Mouse (Mus musculus) embryo, embryonic 10.5 days (tissue): ENCODE results near the gene Ppme1.
A peak's percentile ranks its signal among the peaks of the same experiment; 100 is the strongest.

Source experiments
- DNase-seq: peaks from one replicate; pipeline ENCODE4 v3.0.0-alpha.2; 2015; ENCODE audit warnings: low spot score

The Ppme1 gene

DNA sequence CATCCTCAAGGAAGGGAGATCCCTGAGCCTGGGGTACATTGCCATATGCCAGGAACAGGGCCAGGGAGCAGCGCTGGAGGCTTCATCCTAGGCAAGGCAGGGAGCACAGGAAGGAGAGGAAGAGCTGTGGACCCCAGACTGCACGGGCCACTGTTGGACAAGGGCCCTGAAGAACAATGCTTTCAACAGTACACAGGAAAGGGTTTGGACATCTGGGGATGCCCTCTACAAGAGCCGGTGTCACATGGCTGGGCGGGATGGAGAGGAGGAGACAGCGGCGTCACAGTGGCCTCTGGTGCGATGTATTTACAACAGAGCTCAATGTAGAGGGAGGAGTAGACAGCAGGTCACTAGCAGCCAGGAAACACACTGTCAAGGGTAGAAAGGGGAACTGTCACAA is 44.6 kb downstream of the Ppme1 start:
- DNase-seq = no peak

DNA sequence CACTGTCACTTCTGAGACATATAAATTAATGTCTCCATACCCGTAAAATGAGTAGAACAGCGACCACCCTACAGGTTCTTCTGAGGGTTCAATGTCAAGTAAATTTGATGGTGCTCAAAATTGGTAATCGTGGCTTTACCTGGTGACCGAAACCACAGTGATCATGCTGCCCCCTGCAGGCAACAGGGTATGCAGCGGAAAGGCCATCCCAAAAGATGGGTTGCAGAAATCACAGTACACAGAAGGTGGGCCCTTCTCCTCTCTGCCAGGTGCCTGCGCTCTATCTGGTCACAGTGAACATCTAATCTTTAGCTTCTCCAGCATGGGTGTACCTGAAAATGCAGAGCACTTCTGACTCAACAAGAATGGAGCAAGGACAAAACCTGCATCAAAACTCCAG is 46.6 kb downstream of the Ppme1 start:
- peak; percentile 34 for DNase-seq

DNA sequence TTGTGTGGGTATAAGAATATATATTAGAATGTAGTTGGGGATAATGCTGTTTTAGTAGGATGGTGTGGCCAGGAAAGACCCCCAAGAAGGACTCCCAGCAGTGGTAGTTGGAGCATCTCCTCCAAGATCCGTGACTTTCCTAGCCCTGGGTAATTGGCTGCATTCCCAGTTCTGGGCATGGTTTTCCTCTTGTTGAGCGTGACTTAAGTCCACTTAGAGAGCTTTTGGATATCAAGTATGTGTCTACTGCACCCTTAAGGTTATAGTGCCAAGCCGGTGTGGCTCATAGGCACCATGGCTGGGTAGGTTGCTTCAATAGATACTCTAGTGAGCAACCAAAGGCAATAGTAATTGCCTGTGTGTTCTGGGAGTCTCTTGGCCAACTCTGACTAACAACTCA is 48.4 kb downstream of the Ppme1 start:
- no peak for DNase-seq

DNA sequence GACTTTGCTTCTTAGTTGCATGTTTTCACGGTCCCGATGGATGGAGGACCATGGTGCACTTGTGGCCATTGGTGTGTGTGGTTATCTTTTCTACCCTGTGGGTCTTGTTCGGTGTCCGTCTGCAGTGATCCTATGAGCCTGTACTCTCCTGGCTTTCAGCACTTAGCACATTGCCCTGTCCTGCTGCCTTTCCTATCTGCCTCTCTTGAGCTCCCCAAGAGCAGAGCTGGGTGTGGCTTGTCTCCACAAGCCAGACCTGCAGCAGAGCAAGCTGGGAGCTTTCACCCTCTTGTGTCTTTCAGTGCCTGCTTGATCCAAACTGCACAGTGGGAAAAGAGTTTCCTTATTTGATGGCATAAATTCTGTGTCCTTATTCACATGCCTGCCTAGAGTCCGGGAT is 54.6 kb downstream of the Ppme1 start:
- no peak for DNase-seq

DNA sequence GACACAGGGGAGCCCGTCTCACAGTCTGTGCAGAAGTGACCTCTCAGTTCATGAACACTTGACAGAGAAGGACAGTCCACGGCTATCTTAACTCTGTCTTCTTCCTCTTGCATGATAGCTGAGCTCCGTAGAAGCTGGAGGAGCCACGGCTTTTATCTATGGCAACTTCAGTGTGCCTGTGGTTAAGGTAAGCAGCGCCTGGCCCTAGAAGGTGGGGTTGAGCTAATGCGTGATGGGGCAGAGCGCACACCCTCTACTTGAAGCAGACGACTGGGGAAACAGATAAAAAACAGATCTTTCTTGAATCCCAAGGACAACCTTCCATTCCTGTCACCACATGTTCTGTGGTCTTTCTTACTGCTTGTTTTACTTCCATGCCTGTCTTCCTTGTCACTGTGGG is 55.2 kb downstream of the Ppme1 start:
- DNase-seq = no peak

DNA sequence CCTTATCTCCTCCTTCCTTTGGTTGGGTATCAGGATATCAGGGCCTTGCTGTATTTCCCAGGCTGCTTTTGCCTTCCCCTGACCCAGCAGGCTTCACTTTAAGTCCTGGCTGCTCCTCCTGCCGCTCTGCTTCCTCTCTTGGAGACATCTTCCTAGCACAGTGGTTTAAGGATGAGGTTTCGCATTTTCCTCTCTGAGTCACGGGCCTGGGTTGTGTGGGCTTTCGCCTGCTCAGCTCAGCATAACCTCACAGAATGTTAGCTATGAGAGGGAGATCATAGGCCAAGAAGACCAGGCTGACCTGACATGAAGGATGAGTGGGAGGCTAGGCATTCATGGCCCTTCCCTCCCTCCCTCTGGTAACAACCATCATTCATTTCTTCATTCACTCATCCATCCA is 59.4 kb downstream of the Ppme1 start:
- DNase-seq = no peak

DNA sequence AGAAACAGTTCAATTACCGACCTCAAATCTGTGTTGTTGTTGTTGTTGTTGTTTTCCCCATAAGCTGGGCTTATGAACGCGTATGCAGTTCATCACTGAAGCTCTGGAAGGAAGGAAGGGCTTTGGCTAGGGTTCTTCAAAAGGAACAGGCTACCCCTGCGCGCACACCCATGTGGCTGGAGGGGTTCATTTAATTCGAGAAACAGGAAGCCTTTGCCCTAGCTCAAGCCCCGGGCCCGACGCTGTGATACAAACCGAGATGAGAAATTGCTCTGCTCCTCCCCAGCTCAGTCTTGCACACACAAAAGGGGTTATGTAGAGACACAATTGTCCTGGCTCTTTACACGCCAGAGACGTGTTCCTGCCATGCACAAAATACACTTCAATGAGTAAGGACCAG is 61.8 kb downstream of the Ppme1 start:
- no peak for DNase-seq

DNA sequence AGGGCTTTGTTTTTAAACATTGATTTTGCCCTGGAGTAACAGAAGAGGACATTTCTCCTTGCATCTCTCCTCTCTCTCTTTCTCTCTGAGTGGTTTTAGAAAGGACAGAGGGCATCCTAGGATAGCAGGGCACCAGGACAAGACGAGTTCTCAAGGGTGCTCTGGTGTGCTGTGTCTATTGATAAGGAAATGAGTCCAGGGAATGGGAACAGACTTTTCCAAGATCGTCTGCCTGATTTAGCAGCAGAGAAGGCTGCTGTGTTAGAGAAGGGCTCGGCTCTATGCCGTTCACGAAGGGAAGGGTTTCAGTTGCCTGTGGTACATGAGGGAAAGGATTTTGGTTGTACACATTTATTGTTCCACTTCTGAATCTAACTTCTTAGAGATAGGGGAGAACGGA is 62.4 kb downstream of the Ppme1 start:
- DNase-seq = no peak

DNA sequence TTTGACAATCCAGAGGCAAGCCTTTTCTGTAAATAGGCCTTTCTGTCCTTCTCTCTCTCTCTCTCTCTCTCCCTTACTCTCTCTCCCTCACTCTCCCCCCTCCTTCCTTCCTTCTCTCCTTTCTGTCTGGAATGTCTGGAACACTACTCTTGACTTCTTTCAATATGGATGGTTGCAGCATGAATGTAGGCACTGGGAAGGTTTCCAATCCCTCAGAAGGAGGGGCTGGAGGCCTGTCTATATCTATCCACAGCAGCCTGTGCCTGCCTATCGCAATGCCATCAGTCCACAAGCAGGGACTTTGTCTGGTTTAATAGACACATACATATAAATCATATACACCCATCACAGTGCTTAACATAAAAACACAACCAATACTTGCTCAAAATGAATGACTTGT is 62.9 kb downstream of the Ppme1 start:
- no peak for DNase-seq

DNA sequence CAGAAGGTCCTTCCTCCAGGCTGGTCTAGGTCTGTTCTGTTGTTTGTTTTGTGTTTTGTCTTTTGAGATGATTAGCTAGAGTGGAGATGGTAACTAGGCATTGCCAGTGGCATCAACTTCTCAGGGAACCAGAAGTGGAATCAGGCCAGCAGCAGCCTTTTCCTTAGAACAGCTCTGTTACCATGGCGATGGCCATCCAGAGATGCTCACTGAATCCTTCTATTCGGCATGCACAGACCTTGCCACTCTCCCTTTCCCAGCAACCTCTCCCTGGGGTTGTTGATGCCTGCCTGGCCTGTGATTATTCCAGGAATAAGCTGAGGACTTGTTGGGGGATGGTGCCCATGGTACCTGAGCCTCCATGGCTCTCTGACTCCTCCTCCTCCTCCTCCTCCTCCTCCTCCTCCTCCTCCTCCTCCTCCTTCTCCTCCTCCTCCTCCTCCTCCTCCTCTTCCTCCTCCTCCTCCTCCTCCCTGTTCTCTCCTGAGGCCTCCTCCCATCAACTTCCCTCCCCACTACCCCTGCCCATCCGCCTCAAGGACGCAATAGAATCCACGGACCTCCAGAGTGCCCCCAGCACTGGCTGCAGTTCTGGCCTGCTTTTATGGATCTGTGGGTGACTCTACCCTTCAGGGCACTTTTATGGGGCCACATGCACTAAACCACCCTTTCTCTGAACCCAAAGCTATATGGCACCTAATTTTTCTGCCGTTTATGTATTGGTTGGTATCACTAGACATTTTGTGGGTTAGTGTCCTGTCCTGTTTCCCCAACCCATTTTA is 64.0 kb downstream of the Ppme1 start:
- DNase-seq = peak; percentile 59

DNA sequence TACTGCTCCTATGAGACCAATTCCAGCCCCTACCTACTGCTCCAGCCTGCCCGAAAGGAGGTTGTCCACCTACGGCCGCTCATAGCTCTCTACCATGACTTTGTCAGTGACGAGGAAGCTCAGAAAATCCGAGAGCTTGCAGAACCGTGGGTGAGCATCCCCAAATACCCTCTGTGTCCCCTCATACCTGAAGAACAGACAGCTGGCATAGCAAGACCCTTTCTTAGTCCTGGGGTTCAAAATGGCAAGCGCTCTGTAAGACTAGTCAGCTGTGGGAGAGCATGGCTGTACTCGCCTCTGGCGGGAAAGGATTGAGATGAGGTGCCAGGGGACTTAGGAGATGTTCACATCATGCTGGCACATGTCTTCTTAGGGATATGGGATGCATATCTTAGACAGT is 66.2 kb downstream of the Ppme1 start:
- DNase-seq = no peak

DNA sequence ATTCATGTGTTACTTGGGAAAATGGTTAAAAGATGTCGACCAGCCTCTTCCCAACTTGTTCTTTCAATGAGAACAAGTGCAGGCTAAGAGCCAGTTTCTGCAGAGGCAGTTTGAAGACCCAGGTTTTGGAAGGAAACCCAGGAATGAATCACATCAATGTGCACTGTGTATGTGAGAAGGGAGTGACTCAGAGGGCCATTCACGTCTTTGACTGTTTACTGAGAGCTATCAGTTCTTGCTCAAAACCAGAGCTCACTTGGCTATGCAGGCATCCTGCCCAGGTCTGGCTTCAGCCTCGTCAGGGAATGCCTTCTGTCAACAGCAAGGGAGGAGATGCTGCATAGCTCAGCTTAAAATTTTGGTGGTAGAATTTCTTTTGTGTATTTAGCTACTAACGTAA is 69.8 kb downstream of the Ppme1 start:
- DNase-seq = no peak

DNA sequence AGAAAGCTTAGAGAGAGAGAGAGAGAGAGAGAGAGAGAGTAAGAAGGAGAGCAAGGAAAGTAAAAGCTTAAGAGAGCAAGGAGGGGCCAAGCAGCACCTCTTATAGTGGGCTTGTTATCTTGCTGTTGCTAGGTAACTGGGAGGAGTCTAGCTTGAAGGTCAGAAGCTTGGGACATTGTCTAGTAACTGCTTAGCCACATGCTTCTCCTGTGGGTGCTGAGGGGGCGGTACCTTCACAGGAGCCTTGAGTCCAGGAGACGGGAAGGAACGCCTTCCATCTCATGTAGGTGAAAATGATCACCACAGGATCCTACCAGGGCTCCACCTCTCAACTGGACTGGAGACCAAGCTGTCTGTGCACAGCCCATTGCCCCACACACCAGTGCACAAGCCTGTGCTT is 70.7 kb downstream of the Ppme1 start:
- DNase-seq = no peak

DNA sequence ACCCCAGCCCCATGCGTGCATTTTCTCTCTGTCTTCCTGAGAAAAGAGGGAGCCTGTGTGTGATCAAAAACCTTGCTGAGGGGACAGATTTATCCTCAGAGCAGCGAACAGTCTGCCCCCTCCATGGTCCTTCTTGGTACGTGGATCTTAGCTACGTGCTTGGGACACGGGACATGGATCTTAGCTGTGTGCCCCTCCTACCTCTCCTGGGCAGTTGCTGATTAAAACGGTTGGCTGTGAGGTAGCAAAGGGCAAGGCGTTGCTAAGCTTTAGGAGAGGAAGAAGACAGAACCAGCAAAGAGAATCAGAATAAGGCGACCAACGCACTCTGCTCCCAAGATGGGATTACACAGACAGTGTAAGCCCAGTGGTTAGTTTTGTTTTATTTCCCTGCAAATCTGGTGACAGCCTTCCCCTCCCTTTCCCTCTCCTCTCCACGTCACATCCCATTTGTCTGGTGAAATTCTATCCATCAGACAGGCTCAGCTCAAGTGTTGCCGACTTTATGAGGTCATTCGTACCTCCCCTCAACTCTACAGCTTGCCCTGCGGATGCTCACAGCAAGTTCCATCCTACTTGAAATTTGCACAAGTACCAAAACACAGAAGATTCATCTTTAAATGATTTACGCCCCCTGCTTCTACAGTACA is 73.1 kb downstream of the Ppme1 start:
- peak; percentile 46 for DNase-seq

DNA sequence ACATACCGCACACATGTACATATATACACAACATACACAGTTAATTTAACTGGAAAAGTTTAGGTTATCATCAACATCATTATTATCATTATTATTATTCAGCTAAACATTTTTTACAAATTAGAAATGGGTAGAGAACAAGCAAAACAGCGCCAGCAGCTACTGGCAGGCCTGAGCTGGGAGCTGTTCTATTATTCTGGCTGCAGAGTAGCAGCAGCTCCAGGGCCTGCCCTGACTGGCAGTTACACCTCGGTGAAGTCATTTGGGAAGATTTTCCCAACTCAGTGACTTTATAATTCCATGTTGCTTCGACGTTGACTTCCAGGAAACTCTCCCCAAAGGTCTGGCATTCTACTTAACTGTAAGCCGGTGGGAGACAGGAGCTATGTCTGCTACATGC is 75.4 kb downstream of the Ppme1 start:
- no peak for DNase-seq

DNA sequence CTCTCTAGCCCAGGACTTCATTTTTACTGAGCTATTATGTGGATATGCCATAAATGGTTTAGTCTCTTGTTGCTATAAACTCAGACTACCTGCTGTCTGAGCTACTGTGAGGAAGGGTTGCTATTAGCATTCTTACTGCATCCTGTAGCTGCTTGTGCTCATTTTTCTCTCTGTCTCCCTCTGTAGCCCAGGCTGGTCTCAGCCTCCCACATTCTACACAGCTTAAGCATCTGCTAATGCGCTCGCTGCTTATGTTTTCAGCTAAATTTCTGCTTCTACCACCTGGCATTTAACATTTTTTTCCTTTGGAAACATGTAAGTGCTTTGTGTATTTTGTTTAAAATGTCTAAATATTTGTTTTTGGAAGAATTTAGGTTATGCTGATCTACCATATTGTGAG is 76.4 kb downstream of the Ppme1 start:
- DNase-seq = no peak

DNA sequence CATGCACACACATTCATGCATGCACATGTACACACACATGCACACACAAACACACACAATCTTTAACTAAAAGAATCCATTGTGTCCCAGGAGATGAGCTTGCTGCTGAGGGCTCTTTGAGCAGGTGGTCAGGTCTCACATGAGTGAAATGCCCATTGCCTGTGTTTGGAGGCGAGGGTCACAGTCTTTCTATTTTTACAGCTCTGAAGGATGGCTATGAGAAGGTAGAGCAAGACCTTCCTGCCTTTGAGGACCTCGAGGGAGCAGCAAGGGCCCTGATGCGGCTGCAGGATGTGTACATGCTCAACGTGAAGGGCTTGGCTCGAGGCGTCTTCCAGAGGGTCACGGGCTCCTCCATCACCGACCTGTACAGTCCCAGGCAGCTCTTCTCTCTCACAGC is 78.6 kb downstream of the Ppme1 start:
- DNase-seq = no peak

DNA sequence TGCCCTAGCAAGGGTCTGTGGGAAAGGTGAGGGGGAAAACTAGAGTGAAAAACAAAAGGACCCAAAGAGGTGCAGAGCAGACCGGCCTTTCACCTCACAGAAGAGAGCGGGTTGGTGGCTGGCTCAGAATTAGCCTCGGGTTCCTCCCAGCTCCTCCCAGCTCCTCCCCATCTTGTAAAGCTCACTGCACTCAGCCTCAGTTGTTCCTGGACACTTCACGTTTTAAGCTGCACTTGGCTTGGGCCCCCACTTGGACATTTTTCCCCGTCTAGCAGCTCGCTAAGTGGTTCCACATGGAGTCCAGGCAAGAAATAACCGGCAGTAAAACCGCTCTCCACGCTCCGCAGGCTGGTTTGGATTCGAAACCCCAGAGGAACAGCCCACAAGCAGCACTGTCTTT is 83.5 kb downstream of the Ppme1 start:
- peak; percentile 64 for DNase-seq

DNA sequence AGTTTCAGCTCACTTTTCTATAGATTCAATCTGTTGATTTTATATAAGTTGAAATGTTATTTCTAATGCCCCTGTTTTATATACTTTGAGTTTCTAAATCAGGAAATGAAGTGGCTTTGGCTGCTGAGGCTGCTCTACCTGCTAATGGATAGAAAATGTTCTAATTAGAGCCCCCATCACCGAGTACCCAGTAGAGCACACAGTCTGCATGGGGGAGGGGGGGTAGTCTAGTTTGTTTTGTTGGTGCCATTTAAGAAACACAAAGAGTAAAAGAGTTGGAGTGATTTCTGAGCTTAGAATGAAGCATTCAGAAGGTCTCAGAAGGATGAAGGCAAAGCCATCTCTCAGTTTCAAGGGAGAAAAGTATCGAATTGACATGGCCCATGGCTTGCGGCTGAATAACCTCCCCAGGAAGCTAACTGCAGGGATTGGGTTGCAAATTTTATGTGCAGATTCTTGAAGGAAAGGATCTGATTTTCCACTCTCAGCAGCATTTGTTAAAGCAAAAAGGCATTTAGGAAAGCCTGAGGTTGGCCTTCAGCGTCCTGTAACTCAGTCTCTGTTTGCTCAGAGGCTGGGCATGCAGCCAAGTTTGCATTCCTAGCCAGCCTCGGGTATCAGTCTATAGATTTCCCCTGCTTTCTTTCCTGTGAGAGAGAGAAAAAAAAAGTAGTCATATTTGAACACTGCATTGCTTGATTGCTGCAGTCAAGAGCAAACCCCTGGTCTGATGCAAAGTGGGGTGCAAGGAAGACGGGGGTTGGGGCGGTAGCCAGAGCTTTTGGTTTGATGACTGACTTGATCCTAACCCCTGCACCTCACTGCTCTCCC is 84.1 kb downstream of the Ppme1 start:
- peak; percentile 68 for DNase-seq

DNA sequence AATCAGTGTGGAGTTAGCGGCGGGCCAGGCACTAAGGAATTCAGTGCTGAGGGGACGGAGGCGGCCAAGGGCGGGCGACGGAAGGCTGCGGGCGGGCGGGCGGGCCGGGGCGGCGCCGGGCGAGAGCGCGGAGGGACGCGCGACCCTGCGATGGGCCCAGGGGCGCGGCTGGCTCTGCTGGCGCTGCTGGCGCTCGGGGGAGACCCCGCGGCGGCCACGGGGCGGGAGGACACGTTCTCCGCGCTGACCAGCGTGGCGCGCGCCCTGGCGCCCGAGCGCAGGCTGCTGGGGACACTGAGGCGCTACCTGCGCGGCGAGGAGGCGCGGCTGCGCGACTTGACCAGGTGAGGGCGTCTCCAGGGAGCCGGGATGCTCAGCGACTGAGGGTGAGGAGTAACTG is 86.7 kb downstream of the Ppme1 start, which contains the start of gene P4ha3:
Gene P4ha3, plus strand, starts transcription at position 138 of the 400 bp plus-strand sequence.
- DNase-seq = peak; percentile 40

DNA sequence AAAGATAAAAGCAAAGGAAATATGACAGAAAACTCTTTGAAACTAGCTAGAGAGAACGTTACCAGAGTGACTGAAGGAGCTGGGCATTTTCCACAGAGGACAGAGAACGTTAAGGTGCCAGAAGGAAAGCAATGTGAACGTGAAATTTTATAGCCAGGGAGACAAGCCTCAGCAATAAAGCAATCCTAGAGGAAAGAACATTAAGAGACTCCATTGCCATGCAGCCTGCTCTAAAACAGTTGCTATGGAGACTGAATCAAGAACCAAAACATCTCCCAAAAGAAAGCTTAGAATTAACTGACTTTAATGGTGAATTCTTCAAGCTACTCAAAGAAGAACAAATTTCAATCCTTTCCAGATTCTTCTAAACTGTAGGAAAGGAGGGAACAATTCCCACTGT is 88.8 kb downstream of the Ppme1 start:
- DNase-seq = peak; percentile 26

DNA sequence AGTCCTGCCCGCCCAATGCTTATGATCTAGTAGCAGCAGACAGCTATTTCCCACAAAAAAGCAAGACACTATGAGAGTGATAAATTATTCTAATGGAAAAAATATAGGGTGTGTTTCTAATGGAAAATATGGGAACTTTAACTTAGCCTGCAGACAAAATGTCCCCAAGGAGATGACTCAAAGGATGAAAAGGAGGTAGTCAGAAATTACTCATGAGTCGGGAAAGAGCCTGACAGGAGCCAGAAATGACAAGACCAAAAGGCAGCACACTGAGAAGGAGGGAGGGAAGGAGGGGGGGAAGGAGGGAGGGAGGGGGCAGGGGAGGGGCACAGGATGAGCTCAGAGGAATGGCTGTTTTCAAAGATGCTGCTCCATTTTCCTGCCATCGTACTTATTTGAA is 90.5 kb downstream of the Ppme1 start:
- DNase-seq = no peak

DNA sequence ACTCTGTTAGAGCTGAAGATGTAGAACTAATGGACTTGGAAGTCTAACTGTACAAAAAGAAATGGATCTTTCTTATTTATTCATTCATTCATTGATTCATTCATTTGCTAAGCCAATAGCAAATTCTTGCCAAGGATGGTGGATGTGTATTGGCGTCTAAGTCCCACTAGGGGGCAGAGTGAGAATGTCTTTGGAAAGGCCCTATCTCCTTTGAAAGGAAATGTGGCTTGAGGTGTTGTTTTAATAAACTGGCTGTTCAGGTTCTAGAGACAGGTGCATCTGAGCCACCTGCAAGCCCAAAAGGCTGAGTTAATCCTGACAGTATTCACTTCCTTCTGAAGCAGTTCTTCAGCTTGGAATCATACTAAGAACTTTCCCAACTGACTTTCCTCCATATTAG is 92.3 kb downstream of the Ppme1 start:
- peak; percentile 88 for DNase-seq
